Mouse (Mus musculus): ENCODE results near the gene Syn3.

GRCm38 (mm10) chr10:86492089-86492907, 6.4 kb downstream of the Syn3 start:
- TF ChIP-seq CTCF (IDR thresholded peaks at IDR 0.05; ENCODE audit: low read depth) = no peak
- no peak for TF ChIP-seq EP300 (IDR thresholded peaks at IDR 0.05; ENCODE audit: low read depth)
